Mouse (Mus musculus) liver, adult (tissue): ENCODE data around the gene Rgs11.

Source experiments
- GATA4 ChIP-seq: IDR thresholded peaks from 2 replicates; pipeline ENCODE4 v1.6.1; 2014; ENCODE audit warnings: mild to moderate bottlenecking, low read length; ENCODE audit not compliant: insufficient replicate concordance

Rgs11 gene

GRCm38 (mm10) chr17:26202737-26203136 lies at the start of gene Rgs11:
TSS of gene Rgs11 (plus strand) at chr17:26202951.
- no peak for TF ChIP-seq GATA4

- TF ChIP-seq GATA4 = no peak
Observed at GRCm38 (mm10) chr17:26162736-26163135, 40.0 kb upstream of the Rgs11 start.

- TF ChIP-seq GATA4 = no peak
Observed at GRCm38 (mm10) chr17:26168039-26168438, 34.7 kb upstream of the Rgs11 start.

- TF ChIP-seq GATA4 = no peak
Observed at GRCm38 (mm10) chr17:26178611-26179010, 24.1 kb upstream of the Rgs11 start.

GRCm38 (mm10) chr17:26181179-26181578 lies 21.6 kb upstream of the Rgs11 start:
- no peak for TF ChIP-seq GATA4

GRCm38 (mm10) chr17:26187592-26187991 lies 15.2 kb upstream of the Rgs11 start:
- no peak for TF ChIP-seq GATA4

- TF ChIP-seq GATA4 = no peak
Observed at GRCm38 (mm10) chr17:26188091-26188805, 14.5 kb upstream of the Rgs11 start.

GRCm38 (mm10) chr17:26192481-26193190 lies 10.1 kb upstream of the Rgs11 start:
- no peak for TF ChIP-seq GATA4

GRCm38 (mm10) chr17:26198892-26199291 lies 3.9 kb upstream of the Rgs11 start, which contains the start of gene Pdia2:
TSS of gene Pdia2 (minus strand) at chr17:26199087.
- no peak for TF ChIP-seq GATA4

GRCm38 (mm10) chr17:26200831-26201705 lies 1.7 kb upstream of the Rgs11 start:
- no peak for TF ChIP-seq GATA4

GRCm38 (mm10) chr17:26201998-26202397 lies 753 bp upstream of the Rgs11 start:
- TF ChIP-seq GATA4 = no peak

GRCm38 (mm10) chr17:26203321-26203811 lies 615 bp downstream of the Rgs11 start:
- TF ChIP-seq GATA4 = no peak

- TF ChIP-seq GATA4 = no peak
Observed at GRCm38 (mm10) chr17:26204766-26205165, 2.0 kb downstream of the Rgs11 start.

- TF ChIP-seq GATA4 = no peak
Observed at GRCm38 (mm10) chr17:26206392-26206791, 3.6 kb downstream of the Rgs11 start.

GRCm38 (mm10) chr17:26207686-26208085 lies 4.9 kb downstream of the Rgs11 start, which contains the start of gene Arhgdig:
TSS of gene Arhgdig (minus strand) at chr17:26207786.
- TF ChIP-seq GATA4 = no peak

GRCm38 (mm10) chr17:26212241-26212640 lies 9.5 kb downstream of the Rgs11 start:
- TF ChIP-seq GATA4 = no peak

- no peak for TF ChIP-seq GATA4
Observed at GRCm38 (mm10) chr17:26212681-26213080, 9.9 kb downstream of the Rgs11 start.
